Mouse (Mus musculus) ES-E14 (cell line): ENCODE results near the gene Irs1.

Experiments
- CHD2 ChIP-seq: IDR thresholded peaks from 2 replicates; pipeline ENCODE4 v1.6.1; 2014; ENCODE audit warnings: mild to moderate bottlenecking, low read depth, low read length, inconsistent platforms
- ZC3H11A ChIP-seq: IDR thresholded peaks from 2 replicates; pipeline ENCODE4 v1.6.1; 2012; ENCODE audit warnings: low read depth, mild to moderate bottlenecking, inconsistent platforms, low read length, borderline replicate concordance

GRCm38 (mm10) chr1:82291930-82292712 lies 905 bp upstream of the Irs1 start:
- TF ChIP-seq CHD2 (no peak), ZC3H11A (no peak)
